Mouse (Mus musculus) hindbrain, embryonic 13.5 days (tissue): ENCODE data around the gene Mcm10. TPM values are rescaled to one million over a fixed set of nuclear protein-coding genes. Genes with fewer than 3 reads are reported as not detected.
"Not testable (repeated sequence)": the region's sequence is repeated elsewhere in the genome, so short reads cannot be mapped to it uniquely, and the experiment has no call there.

Experiments used
- ATAC-seq: fragments of 200-750 bp; cut with Nextera tagmentation; 2 replicates; pipeline ENCODE4 v1.8.0; 2017; ENCODE audit warnings: moderate TSS enrichment; ENCODE audit not compliant: low FRiP score
- H3K27ac ChIP-seq: fragments of 300-500 bp; sonication (generic); 2 replicates; pipeline ENCODE4 v1.5.1; 2015; ENCODE audit warnings: inconsistent platforms, mild to moderate bottlenecking, moderate library complexity
- H3K27me3 ChIP-seq: fragments of 300-500 bp; sonication (generic); 2 replicates; pipeline ENCODE4 v1.6.1; 2015; ENCODE audit warnings: mild to moderate bottlenecking, inconsistent platforms
- H3K36me3 ChIP-seq: fragments of 300-500 bp; sonication (generic); 2 replicates; pipeline ENCODE4 v1.6.1; 2015; ENCODE audit warnings: mild to moderate bottlenecking, inconsistent platforms
- H3K4me1 ChIP-seq: fragments of 300-500 bp; sonication (generic); replicated peaks from 2 replicates; pipeline ENCODE4 v1.6.1; 2015; ENCODE audit warnings: inconsistent platforms
- H3K4me2 ChIP-seq: fragments of 300-500 bp; sonication (generic); 2 replicates; pipeline ENCODE4 v1.6.1; 2015; ENCODE audit warnings: inconsistent platforms, mild to moderate bottlenecking, moderate library complexity
- H3K4me3 ChIP-seq: fragments of 300-500 bp; sonication (generic); 2 replicates; pipeline ENCODE4 v1.5.1; 2015; ENCODE audit warnings: mild to moderate bottlenecking, inconsistent platforms
- H3K9ac ChIP-seq: fragments of 300-500 bp; sonication (generic); 2 replicates; pipeline ENCODE4 v1.6.1; 2015; ENCODE audit warnings: mild to moderate bottlenecking, inconsistent platforms
- H3K9me3 ChIP-seq: fragments of 300-500 bp; sonication (generic); 2 replicates; pipeline ENCODE4 v1.6.1; 2016; ENCODE audit warnings: inconsistent platforms
- WGBS: fragments of 180-500 bp; shearing (Covaris S2); methylation state at CpG from one replicate; pipeline ENCODE4 v1.1.7; 2015; 5-methylcytosine and 5-hydroxymethylcytosine counted together
- polyA plus RNA-seq: library from polyadenylated mRNA; unstranded; fragments of >200 nt; fragmentation: Nextera tagmentation; extraction: Ambion mirVana; gene quantifications from 2 replicates; pipeline ENCODE4 v1.2.1, GENCODE M21; 2015

The Mcm10 gene
- polyA plus RNA-seq, 1 experiment from 2014 or later: 5.8 TPM

DNA sequence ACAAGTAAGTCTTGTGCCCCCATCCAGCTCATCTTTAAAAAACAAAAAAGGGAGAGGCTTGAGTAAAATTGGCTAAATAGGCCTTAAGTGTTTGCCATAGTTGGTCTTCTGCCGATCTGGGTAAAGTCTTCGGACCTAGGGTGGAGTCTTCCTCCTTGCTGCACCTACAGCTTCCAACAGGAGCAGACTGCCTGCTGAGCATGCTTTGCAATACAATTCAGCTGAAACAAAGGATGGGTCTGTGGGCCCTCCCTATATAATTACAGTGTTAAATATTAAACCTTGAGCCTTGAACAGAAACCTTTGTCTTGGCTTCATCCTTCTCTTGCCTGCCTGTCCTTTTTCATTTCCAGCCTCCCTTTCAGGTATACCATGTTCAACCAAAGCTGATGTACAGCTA lies 44.8 kb downstream of the Mcm10 start:
- 100% methylated on average over 2 of the region's 2 CpGs for WGBS

DNA sequence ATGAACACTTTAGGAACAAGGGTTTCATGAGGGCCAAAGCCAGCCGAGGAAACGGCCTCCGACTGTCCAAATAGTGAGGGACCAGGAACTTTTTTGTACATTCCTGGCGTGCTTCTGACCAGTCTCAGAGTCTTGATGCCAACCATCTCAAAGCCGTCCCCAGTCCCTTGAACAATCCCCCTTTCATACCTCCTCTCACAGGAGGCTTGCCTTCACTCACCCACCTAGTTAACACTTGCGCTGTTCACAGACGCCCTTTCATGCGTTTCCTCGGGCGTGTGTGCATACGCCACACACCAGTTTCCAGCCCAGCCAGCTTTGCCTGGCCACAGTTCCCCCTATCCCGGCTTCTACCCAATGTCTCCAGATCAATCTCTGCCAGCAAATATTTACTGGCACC lies 54.6 kb downstream of the Mcm10 start:
- H3K4me1 ChIP-seq: no peaks in the 10 kb centered on the region
- no peak for ATAC-seq
- no peak overlapping the region for H3K9ac ChIP-seq
- no peaks in the 10 kb centered on the region for H3K27me3 ChIP-seq
- 92% methylated on average over 12 of the region's 12 CpGs for WGBS
- no peaks in the 10 kb centered on the region for H3K36me3 ChIP-seq
- H3K27ac ChIP-seq: no peak overlapping the region
- H3K4me3 ChIP-seq: no peak overlapping the region
- H3K9me3 ChIP-seq: no peaks in the 10 kb centered on the region
- H3K4me2 ChIP-seq: no peak overlapping the region

More for the DNA sequence above, 44.8 kb downstream of the Mcm10 start:
- H3K27ac ChIP-seq: no peak overlapping the region
- no peaks in the 10 kb centered on the region for H3K9me3 ChIP-seq
- H3K4me2 ChIP-seq: no peak overlapping the region
- no peak for ATAC-seq
- H3K4me3 ChIP-seq: no peak overlapping the region
- no peaks in the 10 kb centered on the region for H3K27me3 ChIP-seq
- no peaks in the 10 kb centered on the region for H3K36me3 ChIP-seq
- no peak overlapping the region for H3K9ac ChIP-seq
- H3K4me1 ChIP-seq: no peaks in the 10 kb centered on the region

DNA sequence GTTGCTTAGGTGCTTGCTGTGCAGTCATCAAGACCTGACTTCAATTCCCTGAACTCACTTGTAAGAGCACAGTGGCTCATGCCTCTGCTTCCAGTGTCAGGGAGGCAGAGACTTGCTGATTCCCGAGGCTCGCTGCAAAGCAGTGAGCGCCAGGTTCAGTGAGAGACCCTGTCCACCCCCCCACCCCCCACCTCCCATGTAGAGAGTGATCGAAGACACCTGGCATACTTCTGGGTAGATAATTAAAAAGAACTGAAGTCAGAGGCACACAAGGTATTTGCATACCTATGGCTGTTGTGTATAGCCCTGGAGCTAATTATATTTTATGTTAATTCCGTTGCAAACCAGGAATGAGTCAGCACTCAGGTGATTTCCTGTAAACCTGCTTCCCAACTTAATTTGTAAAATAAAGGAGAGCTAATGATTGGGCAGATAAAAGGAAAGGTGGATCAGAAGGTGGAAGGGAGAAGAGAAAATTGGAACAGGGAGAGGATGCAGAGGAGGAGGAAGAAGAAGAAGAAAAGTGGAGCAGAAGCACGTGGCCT lies 58.3 kb downstream of the Mcm10 start:
- H3K4me1 ChIP-seq: no peaks in the 10 kb centered on the region
- no peak overlapping the region for H3K4me3 ChIP-seq
- no peak for ATAC-seq
- no peaks in the 10 kb centered on the region for H3K9me3 ChIP-seq
- H3K27ac ChIP-seq: no peak overlapping the region
- H3K9ac ChIP-seq: no peak overlapping the region
- no peaks in the 10 kb centered on the region for H3K27me3 ChIP-seq
- no peaks in the 10 kb centered on the region for H3K36me3 ChIP-seq
- WGBS: 87% methylated on average over 6 of the region's 6 CpGs
- no peak overlapping the region for H3K4me2 ChIP-seq

DNA sequence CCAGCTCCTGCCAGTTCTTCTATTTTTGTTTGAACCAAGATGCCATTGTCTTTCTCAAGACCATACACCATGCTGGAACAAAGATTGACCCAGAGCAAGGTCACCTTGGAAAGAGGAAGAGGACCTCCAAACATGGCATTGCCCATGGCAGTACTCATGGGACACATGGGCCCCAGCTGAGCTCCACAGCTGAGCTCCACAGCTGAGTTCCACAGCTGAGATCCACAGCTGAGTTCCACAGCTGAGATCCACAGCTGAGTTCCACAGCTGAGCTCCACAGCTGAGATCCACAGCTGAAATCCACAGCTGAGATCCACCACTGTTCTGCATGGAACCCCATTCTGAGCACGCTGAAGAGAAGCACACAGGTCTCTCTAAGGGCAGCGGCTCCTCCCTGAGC lies 61.6 kb downstream of the Mcm10 start:
- H3K27me3 ChIP-seq: no peaks in the 10 kb centered on the region
- H3K4me2 ChIP-seq: no peak overlapping the region
- H3K9ac ChIP-seq: no peak overlapping the region
- no peak overlapping the region for H3K27ac ChIP-seq
- H3K4me3 ChIP-seq: no peak overlapping the region
- no peaks in the 10 kb centered on the region for H3K36me3 ChIP-seq
- ATAC-seq: no peak
- H3K9me3 ChIP-seq: no peaks in the 10 kb centered on the region
- no peaks in the 10 kb centered on the region for H3K4me1 ChIP-seq
- WGBS: 79% methylated on average over 2 of the region's 2 CpGs

DNA sequence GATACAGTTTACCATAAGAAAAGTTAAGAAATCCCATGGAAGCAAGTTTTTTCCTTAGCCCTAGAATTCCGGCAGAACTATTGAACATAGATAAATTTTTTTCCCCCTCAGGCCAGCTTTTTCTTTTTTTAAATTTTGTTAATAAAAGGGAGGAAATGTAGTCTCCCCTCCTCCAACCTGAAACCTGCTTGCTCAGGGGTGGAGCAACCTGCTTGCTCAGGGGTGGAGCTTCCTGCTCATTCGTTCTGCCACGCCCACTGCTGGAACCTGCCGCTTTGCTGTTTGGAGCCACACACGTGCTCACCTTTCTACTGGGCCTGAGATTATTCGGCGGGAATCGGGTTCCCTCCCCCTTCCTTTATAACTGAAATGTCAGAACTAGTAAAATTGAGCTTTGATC lies 62.9 kb downstream of the Mcm10 start:
- H3K4me1 ChIP-seq, H3K4me2 ChIP-seq, H3K9ac ChIP-seq, H3K9me3 ChIP-seq, H3K27ac ChIP-seq, H3K4me3 ChIP-seq, H3K27me3 ChIP-seq, ATAC-seq, H3K36me3 ChIP-seq: not testable (repeated sequence)
- 90% methylated on average over 7 of the region's 8 CpGs for WGBS

DNA sequence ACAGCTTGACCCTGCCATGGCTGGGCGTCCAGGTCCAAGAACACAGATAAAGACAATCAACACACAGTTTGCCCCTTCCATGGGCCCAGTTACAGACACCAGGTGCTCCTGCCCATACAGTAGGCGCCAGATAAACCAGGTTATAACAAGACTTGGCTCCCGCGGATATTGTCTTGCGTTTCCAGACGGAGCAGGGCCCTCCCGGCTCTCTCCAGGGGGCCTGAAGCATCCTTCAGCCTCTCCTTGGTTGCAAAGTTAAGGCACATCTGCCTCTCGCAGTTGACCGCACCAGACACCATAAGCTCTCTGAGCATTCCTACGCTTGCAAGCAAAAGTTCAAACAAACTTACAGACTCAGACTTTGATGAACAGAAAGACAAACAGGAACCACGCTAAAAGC lies 71.7 kb downstream of the Mcm10 start:
- no peak overlapping the region for H3K27ac ChIP-seq
- no peak overlapping the region for H3K9ac ChIP-seq
- peaks cover 18% of the 10 kb centered on the region; the same call in 1 of the 2 replicates for H3K9me3 ChIP-seq
- peaks cover 35% of the 10 kb centered on the region for H3K36me3 ChIP-seq
- no peak overlapping the region for H3K4me2 ChIP-seq
- H3K27me3 ChIP-seq: no peaks in the 10 kb centered on the region
- no peak overlapping the region for H3K4me3 ChIP-seq
- no peaks in the 10 kb centered on the region for H3K4me1 ChIP-seq
- WGBS: 94% methylated on average over 11 of the region's 11 CpGs
- ATAC-seq: no peak

Other genes with a start within 250 kb of the Mcm10 start
- gene Sephs1, start 131.2 kb downstream of the Mcm10 start, polyA plus RNA-seq: 62.4 and 64.9 TPM in 2 replicates
- gene Phyh, start 93.8 kb downstream of the Mcm10 start, polyA plus RNA-seq: 61.7 and 66.0 TPM in 2 replicates
- 0.55 TPM in 1 of 2 replicates, not detected in the other for gene Ucma, start 36.7 kb downstream of the Mcm10 start, polyA plus RNA-seq
- 9.1 and 11.1 TPM in 2 replicates for gene Optn, start 51.3 kb upstream of the Mcm10 start, polyA plus RNA-seq
- 11.3 and 12.5 TPM in 2 replicates for gene Ccdc3, start 125.0 kb upstream of the Mcm10 start, polyA plus RNA-seq